Mouse (Mus musculus): ENCODE results near the gene Med20.

DNA sequence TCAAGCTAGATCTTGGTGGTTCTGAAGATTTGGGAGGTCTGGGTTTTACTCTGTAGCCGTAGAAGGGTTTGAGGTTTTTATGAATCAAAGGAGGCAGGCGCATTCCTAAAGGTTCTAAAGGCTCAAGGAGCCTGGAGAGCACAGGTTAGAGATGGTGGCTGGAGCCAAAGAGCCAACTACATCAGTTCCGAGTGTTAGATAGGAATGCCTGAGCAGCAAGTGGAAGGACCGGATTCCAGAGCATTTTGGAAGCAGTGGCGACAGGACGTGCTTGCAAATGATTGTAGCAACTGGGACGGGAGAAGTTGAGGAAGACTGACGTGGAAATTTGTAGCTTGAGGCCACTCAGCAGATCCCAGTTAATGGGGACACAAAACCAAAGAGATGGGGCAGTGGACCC lies 37.4 kb upstream of the Med20 start:
- TF ChIP-seq CTCF (IDR thresholded peaks at IDR 0.05; ENCODE audit: control insufficient read depth, insufficient read depth, insufficient replicate concordance, low read depth, low read length), result no peak
- TF ChIP-seq POLR2A (IDR thresholded peaks at IDR 0.05; ENCODE audit: control insufficient read depth, low read depth, low read length), result no peak
